Mouse (Mus musculus): ENCODE results near the gene Hist1h2bc.

Hist1h2bc gene

DNA sequence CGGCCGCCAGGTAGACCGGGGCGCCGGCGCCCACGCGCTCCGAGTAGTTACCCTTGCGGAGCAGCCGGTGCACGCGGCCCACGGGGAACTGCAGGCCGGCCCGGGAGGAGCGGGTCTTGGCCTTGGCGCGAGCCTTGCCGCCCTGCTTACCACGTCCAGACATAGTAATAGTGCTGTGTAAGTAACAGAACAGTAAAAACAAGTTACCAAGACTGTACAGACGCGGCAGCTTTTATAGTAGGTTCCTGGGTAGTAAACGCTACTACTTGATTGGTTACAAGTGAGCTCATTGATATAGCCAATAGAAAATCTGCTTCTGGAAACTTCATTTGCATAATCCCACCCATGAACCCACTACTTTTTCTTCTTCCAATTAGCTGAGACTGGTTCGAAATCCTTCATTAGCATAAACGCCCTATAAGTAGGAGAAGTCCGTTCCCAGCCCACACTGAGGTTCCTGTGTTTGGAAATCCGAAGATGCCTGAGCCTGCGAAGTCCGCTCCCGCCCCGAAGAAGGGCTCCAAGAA lies at the start of gene Hist1h2bc, which contains the start of gene Hist1h2ac:
Gene Hist1h2bc (plus strand): TSS at position 445 of the 527 bp plus-strand sequence.
Gene Hist1h2ac (minus strand): TSS at position 194 of the 527 bp plus-strand sequence.
- DNase-seq (ENCODE audit: low spot score), result peak; percentile 85

DNA sequence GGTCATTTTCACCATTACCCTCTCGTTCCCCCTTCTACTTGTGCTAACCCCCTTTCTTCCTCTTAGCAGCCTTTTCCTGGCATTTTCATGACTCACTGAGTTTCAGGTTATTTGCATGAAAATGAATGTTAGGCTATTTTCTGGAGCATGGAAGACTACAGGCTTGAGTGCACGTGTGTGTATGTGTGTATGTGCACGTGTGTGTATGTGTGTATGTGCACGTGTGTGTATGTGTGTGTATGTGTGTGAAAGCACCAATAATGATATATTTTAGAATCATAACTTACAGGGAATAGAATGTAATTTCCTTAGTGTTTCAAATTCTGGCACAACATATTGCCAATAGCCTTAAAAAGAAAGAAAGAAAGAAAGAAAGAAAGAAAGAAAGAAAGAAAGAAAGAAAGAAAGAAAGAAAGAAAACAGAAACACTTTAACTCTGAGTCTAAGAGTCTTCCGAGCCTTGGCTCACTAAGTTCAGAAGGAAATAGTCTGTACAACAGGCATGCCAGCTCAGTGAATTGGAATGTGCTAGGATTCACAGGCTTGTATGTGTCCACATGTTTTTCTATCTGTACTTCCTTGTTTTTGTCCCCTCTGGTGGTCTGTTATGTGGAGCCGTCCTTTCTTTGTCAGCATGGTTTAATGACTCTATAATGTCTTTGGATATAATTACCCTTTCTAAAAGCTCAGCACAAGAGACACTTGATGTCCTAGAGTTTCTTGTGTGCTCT lies 24.2 kb upstream of the Hist1h2bc start:
- no peak for DNase-seq (ENCODE audit: low spot score)

DNA sequence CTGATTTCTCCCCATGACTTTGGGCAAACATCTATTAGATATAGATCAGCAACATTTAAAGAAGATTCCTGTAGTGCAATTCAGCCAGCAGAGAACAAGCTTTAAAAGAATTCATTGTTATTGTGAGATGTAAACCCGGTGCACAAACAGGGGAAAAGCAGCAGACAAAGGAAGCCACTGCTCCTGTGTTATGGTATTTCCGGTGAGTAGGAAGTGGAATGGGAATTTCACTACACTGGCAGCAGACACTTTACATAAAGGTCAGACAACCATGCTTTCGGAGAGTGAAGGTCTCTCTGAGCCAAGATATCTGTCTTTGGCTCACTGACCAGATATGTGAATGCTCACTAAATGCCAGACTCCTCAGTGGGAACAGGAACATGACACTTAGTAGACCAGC lies 21.5 kb upstream of the Hist1h2bc start:
- DNase-seq (ENCODE audit: low spot score), result no peak

DNA sequence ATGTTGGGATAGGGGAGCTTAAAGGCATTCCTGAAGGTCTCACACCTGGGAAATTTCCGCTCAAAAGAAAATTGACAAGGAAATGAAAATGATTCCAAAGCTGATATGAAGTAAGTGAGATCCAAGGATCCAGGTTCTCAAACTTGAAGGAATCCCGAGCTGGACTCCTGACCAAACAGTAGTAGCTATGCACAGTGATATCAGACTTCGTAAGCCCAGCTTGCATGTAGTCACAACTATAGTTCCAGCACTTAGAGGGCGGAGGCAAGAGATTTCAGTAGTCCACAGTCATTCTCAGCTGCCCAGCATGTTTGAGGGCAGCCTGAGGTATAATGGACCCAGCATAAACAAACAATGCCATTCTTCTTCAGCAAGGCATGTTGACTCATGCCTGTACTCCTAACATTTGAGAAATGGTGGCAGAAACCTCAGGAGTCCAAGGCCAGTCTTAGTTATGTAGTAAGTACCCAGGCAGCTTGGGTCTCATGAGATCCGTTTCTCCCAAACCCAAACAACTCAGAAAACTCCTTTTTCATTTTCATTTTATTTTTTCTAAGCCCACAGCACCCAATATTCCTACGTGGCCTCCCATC lies 1.9 kb upstream of the Hist1h2bc start:
- no peak for DNase-seq (ENCODE audit: low spot score)

DNA sequence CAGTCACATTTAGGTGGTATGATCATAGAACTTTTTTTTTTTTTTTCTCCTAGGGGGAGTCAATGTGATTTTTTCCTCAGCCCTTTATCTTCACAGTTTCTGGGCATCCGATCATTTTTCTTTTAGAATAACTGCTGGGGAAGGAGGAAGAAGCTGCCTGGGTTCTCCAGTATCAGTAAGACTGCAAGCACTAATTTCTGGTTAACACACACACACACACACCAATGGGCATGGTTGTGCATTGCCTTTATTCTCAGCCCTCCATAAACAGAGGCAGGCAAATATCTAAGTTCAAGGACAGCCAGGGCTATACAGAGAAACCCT lies 1.4 kb upstream of the Hist1h2bc start:
- DNase-seq (ENCODE audit: low spot score), result no peak

DNA sequence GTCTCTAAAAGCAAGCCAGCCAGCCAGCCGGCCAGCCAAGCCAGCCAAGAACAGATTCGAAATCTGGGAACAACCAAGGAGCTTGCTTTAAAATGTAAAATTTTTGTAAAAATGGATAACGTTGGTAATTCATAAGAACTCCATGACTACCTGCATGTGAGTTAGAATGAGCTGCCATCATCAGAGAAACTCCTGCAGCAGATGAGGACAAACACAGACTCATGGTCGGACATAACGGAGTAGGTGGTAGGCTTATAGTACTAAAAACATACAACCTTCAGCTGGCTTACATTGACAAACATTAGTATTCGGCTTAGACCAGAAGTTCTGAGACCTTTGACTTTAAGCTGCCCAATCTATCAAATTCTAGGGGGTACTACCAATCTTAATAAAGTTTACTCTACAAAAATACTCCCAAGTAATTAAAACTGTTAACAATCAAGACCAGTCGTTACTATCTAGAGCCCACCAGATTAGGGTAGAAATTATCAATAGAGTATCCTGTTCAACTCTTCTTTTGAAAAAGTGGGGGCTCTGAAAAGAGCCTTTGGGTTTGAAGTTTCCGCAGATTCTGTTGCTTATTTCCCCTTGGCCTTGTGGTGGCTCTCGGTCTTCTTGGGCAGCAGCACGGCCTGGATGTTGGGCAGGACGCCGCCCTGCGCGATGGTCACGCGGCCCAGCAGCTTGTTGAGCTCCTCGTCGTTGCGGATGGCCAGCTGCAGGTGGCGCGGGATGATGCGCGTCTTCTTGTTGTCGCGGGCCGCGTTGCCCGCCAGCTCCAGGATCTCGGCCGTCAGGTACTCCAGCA lies 848 bp upstream of the Hist1h2bc start:
- peak; percentile 13 for DNase-seq (ENCODE audit: low spot score)

DNA sequence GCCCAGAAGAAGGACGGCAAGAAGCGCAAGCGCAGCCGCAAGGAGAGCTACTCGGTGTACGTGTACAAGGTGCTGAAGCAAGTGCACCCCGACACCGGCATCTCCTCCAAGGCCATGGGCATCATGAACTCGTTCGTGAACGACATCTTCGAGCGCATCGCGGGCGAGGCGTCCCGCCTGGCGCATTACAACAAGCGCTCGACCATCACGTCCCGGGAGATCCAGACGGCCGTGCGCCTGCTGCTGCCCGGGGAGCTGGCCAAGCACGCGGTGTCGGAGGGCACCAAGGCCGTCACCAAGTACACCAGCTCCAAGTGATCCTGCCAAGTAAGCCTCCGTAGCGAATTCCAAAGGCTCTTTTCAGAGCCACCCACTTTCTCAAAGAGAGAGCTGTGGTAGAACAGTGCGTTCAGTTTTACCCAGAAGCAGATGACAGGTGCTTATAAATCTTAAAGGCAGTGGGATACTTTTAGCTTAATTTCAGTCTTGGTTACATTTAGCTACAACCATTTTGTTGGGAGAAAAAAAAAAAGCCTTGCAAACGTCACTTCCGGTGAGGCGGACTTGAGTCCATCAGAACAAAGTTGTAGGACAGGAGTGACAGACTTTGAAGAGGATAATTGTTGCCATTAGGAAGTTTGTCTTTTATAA lies 421 bp downstream of the Hist1h2bc start:
- DNase-seq (ENCODE audit: low spot score), result peak; percentile 69

DNA sequence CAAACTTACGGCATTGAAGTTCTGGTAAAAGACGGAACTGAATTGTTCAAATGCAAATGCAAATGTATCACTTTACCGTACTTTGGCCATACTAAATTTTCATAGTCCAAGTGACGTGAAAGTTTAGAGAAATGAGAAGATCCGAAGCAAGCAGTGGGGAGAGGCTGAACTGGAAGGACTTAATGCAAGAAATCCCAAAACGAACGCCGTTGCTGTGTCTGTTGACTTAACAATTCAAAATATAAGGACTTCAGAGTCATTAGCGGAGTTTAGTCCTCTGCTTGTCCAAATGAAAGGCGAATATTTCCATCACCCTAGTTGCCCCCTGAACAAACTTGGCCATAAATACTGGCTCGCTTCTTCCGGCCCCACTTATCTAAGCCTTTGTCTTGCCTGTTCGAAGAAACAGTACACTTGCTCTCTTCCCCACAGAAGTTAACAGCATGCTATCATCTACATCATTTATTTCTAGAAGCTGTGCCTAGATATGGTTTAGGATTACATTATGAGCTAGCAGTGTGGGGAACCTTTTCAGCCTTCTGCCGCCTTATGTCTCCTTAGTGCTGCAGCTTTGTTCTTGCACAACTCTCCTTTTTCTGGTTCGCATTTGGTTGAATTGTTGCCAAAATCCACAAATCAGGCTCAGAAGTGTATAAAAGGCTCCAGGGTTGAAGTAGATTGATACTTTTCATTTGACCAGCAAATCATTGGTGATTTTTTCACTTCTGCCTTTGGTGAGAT lies 1.3 kb downstream of the Hist1h2bc start:
- DNase-seq (ENCODE audit: low spot score), result no peak

DNA sequence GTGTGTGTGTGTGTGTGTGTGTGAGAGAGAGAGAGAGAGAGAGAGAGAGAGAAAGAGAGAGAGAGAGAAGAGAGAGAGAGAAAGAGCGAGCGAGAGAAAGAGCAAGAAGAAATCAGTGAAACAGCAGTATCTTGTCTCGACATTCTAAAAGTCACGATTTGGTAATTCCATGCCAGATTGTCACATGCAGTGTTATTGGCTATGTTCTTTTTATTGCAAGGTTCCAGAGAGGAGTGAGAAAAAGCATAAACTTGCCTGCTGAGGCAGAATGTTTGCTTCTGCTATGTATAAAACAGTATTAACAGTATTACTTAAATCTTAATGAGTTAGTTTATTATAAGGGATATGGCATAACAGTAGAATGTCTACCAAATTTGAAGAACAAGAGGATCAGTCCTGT lies 2.0 kb downstream of the Hist1h2bc start:
- no peak for DNase-seq (ENCODE audit: low spot score)

DNA sequence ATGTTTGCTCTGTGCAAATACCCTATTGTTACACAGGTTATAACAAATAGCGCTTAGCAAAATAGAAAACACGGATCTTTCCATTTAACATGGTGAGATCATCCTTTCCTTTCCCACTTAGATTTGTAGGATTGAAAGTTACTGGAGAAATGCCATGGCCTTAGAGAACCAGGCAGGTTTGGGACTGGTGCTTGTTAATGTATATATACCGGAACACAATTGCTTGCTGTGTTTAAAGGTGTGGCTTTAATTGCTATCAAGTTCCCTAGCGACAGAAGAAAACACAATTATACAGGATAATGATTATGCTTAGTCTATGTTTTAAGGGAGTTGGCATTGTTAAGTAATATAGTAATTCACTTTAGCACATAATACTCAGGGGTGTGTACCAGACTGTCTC lies 3.2 kb downstream of the Hist1h2bc start:
- DNase-seq (ENCODE audit: low spot score), result no peak

DNA sequence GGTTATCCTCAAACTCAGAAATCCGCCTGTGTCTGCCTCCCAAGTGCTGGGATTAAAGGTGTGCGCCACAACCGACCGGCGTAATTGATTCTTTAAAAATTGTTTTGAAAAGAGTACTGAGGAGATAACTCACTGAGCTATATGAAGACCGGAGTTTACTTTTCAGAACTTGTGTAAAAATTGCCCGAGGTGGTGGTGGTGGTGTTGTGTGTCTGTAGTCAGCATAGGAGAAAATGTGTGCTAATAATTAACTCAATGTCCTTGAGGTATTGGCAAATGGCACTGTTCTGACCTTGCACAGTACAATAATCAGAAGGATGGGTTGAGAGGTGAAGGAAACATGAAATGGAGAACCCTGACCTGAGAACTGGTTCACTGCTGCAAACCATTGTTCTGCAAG lies 3.9 kb downstream of the Hist1h2bc start:
- no peak for DNase-seq (ENCODE audit: low spot score)

DNA sequence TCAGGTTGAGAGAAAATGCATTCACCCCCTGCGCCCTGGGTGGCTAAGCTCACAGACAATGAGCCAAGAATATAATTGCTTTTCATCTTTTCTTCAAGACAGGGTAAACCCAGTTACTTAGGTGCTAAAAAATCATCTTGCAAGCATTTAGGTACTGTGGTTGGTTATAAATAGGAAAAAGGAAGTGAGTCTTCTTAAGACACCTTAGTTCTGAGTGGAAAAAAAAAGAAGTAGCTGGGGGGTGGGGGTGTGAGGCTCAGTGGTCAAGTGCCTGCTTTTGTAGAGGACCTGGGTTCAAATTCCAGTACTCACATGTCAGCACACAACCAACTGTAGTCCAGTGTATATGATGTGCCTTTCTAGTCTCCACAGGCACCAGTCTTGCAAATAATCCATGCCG lies 5.0 kb downstream of the Hist1h2bc start:
- DNase-seq (ENCODE audit: low spot score), result no peak

DNA sequence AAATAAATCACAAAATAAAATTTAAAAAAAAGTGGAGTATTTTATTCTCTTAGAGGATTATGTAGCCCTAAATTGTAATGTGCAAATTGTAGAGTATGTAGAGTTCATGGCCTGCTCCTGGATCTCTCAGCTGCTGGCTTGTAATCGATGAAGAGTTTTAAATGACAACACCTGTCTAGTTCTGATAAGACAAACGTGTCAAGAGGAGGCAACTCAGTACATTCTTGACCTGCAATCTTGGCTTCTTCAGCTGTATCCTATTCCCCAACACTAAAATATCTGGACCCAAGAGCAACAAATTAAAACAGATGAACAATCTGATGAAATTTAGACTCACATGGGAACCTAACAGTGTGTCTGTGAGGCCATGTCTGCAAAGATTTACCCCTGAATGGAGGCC lies 5.5 kb downstream of the Hist1h2bc start:
- DNase-seq (ENCODE audit: low spot score), result no peak

DNA sequence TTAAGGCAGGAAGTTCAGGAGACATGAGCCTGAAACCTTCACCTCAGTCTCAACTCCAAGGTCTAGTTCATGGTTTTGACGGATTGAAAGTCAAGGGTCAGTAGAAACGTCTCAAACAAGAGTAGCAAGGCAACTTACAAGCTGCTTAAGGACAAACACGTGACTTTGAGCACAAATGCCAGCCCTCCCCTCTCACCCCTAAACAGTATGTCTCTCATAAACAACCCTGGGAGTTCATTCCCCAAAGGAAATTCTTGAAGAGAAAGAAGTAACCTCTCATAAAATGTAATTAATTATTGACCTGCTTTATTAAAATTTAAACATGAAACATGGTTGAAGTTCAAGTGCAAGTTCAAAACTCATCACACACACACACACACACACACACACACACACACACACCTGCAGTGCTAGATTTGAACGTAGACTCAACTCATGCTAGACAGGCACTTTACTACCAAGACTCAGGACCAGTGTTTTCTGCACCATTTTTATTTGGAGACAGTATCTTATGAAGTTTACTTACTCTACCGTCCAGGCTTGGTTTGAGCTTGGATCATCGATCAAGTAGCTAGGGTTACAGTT lies 9.9 kb downstream of the Hist1h2bc start:
- DNase-seq (ENCODE audit: low spot score), result no peak

DNA sequence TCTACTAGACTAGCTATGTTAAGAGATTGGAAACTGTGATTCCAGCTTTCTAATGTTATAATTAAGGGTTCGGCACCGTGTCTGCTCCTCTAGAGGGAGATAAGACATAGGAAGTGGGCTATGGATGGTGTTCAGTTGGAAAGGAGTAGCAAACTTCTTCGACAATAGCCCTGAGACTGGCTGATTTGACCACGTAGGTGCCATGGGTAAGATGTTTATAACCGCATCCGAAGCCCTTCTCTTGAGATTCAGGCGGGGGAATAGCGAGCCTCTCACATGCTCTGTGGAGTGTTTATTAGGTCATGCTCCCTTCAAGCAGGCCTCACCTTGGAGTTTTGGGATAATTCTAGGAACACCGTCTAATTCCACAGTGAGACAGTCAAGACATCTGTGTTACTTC lies 11.0 kb downstream of the Hist1h2bc start:
- DNase-seq (ENCODE audit: low spot score), result no peak

DNA sequence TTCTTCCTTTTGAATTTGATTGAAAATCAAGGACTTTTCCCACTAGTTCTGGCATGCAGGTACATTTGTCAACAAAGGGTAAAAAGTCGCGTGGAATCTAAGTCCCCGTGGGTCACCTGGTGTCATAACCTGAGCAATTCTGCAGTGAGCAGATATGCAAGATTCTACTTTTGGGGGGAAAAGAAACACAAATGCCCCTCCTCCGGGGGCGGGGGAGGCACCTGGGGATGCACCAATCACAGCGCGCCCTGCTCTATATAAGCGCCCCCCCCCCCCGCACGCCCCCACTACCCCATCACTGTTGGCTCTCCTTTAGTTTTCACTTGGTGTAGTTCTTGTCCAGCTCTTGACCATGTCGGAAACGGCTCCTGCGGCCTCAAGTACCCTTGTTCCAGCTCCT lies 11.5 kb downstream of the Hist1h2bc start, which contains the start of gene Hist1h1t:
Gene Hist1h1t (plus strand): TSS at position 301 of the 400 bp plus-strand sequence.
- no peak for DNase-seq (ENCODE audit: low spot score)

DNA sequence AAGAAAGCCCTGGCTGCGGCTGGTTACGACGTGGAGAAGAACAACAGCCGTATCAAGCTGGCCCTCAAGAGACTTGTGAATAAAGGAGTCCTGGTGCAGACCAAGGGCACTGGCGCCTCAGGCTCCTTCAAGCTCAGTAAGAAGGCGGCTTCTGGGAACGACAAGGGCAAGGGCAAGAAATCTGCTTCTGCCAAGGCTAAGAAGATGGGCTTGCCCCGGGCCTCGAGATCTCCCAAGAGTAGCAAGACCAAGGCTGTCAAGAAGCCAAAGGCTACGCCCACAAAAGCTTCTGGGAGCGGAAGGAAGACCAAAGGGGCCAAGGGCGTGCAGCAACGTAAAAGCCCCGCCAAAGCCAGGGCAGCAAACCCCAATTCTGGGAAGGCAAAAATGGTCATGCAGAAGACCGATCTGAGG lies 12.1 kb downstream of the Hist1h2bc start:
- DNase-seq (ENCODE audit: low spot score), result no peak

DNA sequence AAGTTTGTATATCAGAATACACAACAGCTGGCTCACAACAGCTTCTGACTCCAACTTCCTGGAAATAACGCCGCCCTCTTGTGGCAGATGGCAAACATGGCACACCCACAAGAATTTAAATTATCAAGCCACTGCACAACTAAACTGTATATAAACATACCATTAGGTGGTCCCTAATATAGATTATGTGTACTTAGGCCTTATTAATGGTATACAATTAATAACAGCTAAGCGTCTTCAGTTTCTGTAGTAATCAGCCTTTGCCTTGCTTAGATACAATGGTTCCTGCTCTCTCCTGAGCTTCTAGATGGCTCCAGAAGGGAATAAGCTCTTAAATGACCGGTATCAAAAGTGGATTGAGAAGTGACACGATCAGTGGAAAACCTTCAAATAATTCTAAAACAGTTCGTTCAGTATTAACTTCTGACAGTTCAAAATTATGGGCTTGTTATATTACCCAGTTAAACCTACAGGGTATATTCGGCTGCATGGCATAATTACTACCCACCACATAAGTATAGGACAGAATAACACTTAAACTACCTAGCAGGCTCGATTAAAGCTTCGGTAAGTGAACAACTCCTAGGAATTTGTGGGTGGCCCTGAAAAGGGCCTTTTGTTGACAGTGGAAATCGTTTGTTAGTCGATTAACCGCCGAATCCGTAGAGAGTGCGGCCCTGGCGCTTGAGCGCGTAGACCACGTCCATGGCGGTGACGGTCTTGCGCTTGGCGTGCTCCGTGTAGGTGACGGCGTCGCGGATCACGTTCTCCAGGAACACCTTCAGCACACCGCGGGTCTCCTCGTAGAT lies 13.7 kb downstream of the Hist1h2bc start:
- peak; percentile 74 for DNase-seq (ENCODE audit: low spot score)

DNA sequence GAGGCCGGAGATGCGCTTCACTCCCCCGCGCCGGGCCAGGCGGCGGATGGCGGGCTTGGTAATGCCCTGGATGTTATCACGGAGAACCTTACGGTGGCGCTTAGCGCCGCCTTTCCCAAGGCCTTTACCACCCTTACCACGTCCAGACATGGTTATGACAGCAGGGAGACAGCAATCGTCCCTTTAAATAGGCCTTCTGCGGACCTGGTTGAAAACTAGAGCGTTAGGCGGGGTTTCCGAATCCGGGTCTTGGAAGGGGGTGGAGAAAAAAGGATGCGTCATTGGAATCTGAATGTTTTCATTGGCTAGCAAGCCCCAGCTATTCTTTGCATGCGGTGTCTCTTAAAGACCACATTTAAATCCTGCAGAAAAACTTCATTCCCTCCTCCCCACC lies 14.3 kb downstream of the Hist1h2bc start, which contains the start of gene Hist1h4c:
Gene Hist1h4c (minus strand): TSS at position 155 of the 394 bp plus-strand sequence.
- peak; percentile 97 for DNase-seq (ENCODE audit: low spot score)

DNA sequence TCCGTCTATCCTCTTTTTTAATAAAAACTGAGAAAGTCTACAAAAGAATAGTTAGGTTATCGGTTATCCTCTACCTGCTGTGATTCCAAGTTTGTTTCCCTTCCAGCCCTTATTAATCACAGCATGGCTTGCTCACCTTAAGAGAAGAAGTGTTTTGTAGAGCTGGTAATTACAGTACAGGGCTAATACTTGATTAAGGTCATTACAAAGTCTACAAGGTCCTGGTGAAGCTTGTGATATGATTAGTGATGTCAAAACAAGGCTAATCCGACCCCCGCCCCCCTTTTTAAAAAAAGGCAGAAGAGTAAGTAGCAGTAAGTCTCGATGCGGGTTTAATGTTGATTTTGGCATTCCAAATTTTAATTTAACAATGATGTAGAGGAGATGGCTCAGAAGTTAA lies 15.0 kb downstream of the Hist1h2bc start:
- DNase-seq (ENCODE audit: low spot score), result no peak
